Mouse (Mus musculus): ENCODE data around the gene Gm5269.

Gm5269 gene

GRCm38 (mm10) chr1:45877463-45877862 is 12.6 kb downstream of the Gm5269 start:
- no peak for DNase-seq (ENCODE audit: low spot score in 2 of 2)

GRCm38 (mm10) chr1:45876450-45877198 is 13.4 kb downstream of the Gm5269 start:
- no peak for DNase-seq (ENCODE audit: low spot score in 2 of 2)

- DNase-seq (ENCODE audit: low spot score in 2 of 2) = no peak
Measured at GRCm38 (mm10) chr1:45875640-45876039, 14.4 kb downstream of the Gm5269 start.

- DNase-seq (ENCODE audit: low spot score in 2 of 2) = no peak
Measured at GRCm38 (mm10) chr1:45873250-45873649, 16.8 kb downstream of the Gm5269 start.

- DNase-seq (ENCODE audit: low spot score in 2 of 2) = no peak
Measured at GRCm38 (mm10) chr1:45868479-45869137, 21.5 kb downstream of the Gm5269 start.

GRCm38 (mm10) chr1:45868050-45868449 is 22.0 kb downstream of the Gm5269 start:
- no peak for DNase-seq (ENCODE audit: low spot score in 2 of 2)

GRCm38 (mm10) chr1:45866288-45867018 is 23.6 kb downstream of the Gm5269 start:
- DNase-seq (ENCODE audit: low spot score in 2 of 2) = no peak

GRCm38 (mm10) chr1:45865727-45866126 is 24.3 kb downstream of the Gm5269 start:
- DNase-seq (ENCODE audit: low spot score in 2 of 2) = no peak

- DNase-seq (ENCODE audit: low spot score in 2 of 2) = no peak
Measured at GRCm38 (mm10) chr1:45865316-45865715, 24.8 kb downstream of the Gm5269 start.

- DNase-seq (ENCODE audit: low spot score in 2 of 2) = no peak
Measured at GRCm38 (mm10) chr1:45864564-45865014, 25.5 kb downstream of the Gm5269 start.

- no peak for DNase-seq (ENCODE audit: low spot score in 2 of 2)
Measured at GRCm38 (mm10) chr1:45863641-45864040, 26.4 kb downstream of the Gm5269 start.

GRCm38 (mm10) chr1:45861162-45861561 is 28.9 kb downstream of the Gm5269 start:
- DNase-seq (ENCODE audit: low spot score in 2 of 2) = no peak

- DNase-seq (ENCODE audit: low spot score in 2 of 2) = no peak
Measured at GRCm38 (mm10) chr1:45860349-45860748, 29.7 kb downstream of the Gm5269 start.

GRCm38 (mm10) chr1:45858038-45858437 is 32.0 kb downstream of the Gm5269 start:
- no peak for DNase-seq (ENCODE audit: low spot score in 2 of 2)

- no peak for DNase-seq (ENCODE audit: low spot score in 2 of 2)
Measured at GRCm38 (mm10) chr1:45845466-45845865, 44.6 kb downstream of the Gm5269 start.

Data from right cerebral cortex, postnatal 36 days (tissue).